Mouse (Mus musculus): ENCODE results near the gene Myo18a. TPM values are rescaled to one million over a fixed set of nuclear protein-coding genes. Genes with fewer than 3 reads are reported as not detected.
A peak's percentile ranks its signal among the peaks of the same experiment; 100 is the strongest.

Gene Myo18a
- total RNA-seq, 1 experiment: 33.3 TPM

- Histone ChIP-seq H3K9me3 (ENCODE audit: control insufficient read depth, insufficient read depth, low read depth, low read length) (no peaks in the 10 kb centered on the region), H3K4me3 (ENCODE audit: insufficient read depth in 1 of 2, low read depth in 1 of 2, low read length in 2 of 2, poor library complexity in 1 of 2, severe bottlenecking in 1 of 2) (peak overlapping the region; percentile 22 to 48; a peak in 3 of 4 replicates), H3K9ac (ENCODE audit: insufficient read depth, low read depth, low read length, poor library complexity, severe bottlenecking) (peak overlapping the region; percentile 66), H3K36me3 (ENCODE audit: control insufficient read depth, insufficient read depth, low read length, poor library complexity, severe bottlenecking) (no peaks in the 10 kb centered on the region), H3K27ac (ENCODE audit: insufficient read depth, low read depth, low read length, poor library complexity, severe bottlenecking) (peak overlapping the region; percentile 65; the same call in 1 of the 2 replicates), H3K4me1 (ENCODE audit: control insufficient read depth in 2 of 2, insufficient read depth in 2 of 2, low read length in 2 of 2, poor library complexity in 1 of 2) (peaks cover 16 to 36% of the 10 kb centered on the region in 2 experiments)
- in situ Hi-C loops (cut with MboI; ENCODE audit: low sequenced_read_pairs in 2 of 2, unreplicated experiment in 2 of 2): no loop called here
- no peak for DNase-seq (ENCODE audit: low read depth, low spot score)
- TF ChIP-seq ZNF384 (IDR thresholded peaks at IDR 0.05; ENCODE audit: low read depth, low read length) (no peak), MAFK (IDR thresholded peaks at IDR 0.05; ENCODE audit: insufficient read depth, low read depth, low read length) (no peak), HCFC1 (IDR thresholded peaks at IDR 0.05; ENCODE audit: borderline replicate concordance, insufficient read depth, low read length) (no peak), ZC3H11A (IDR thresholded peaks at IDR 0.05; ENCODE audit: borderline replicate concordance, low read depth, low read length) (no peak), CHD2 (IDR thresholded peaks at IDR 0.05; ENCODE audit: low read depth, low read length) (no peak)
These were observed 151.7 kb downstream of the Myo18a start for GRCm38 (mm10) chr11:77914598-77915260.

Other genes with a start within 250 kb of the Myo18a start
- gene Abhd15, start 248.1 kb upstream of the Myo18a start, total RNA-seq (2012; rRNA removed): 1.6 and 1.7 TPM in 2 replicates
- 18.4 and 23.5 TPM in 2 replicates for gene Trp53i13, start 247.3 kb upstream of the Myo18a start, total RNA-seq (2012; rRNA removed)
- gene Gm10392, start 244.0 kb upstream of the Myo18a start, total RNA-seq (2012; rRNA removed): 0.26 TPM in 1 of 2 replicates, not detected in the other
- 48.4 and 60.8 TPM in 2 replicates for gene Taok1, start 155.4 kb upstream of the Myo18a start, total RNA-seq (2012; rRNA removed)
- gene Nufip2, start 77.1 kb upstream of the Myo18a start, total RNA-seq (2012; rRNA removed): 153 and 165 TPM in 2 replicates
- 0.32 TPM in 1 of 2 replicates, not detected in the other for gene Cryba1, start 38.0 kb upstream of the Myo18a start, total RNA-seq (2012; rRNA removed)
- 0.18 and 0.32 TPM in 2 replicates for gene Gm10277, start 24.5 kb downstream of the Myo18a start, total RNA-seq (2012; rRNA removed)
- gene Pipox, start 130.8 kb downstream of the Myo18a start, total RNA-seq (2012; rRNA removed): 27.3 and 33.3 TPM in 2 replicates
- gene Sez6, start 167.6 kb downstream of the Myo18a start, total RNA-seq (2012; rRNA removed): 0.45 and 0.63 TPM in 2 replicates
- gene Phf12, start 219.5 kb downstream of the Myo18a start, total RNA-seq (2012; rRNA removed): 38.4 and 42.0 TPM in 2 replicates

Data from ES-E14 (cell line).